Mouse (Mus musculus) gastrocnemius, postnatal 4 days (tissue): Measurements from ENCODE around the gene Prap1. TPM values are rescaled to one million over a fixed set of nuclear protein-coding genes. Genes with fewer than 3 reads are reported as not detected.

Source experiments
- DNase-seq, 2 experiments: peaks; one replicate each; pipeline ENCODE4 v3.0.0; 2021 to 2022; ENCODE audit warnings: low spot score in 2 of 2, mixed read lengths in 2 of 2
- long read RNA-seq, 2 experiments: library from polyadenylated mRNA; stranded (forward); transcript quantifications; one replicate each; pipeline ENCODE4 v2.0.0; 2021
- total RNA-seq, 2 experiments: library from RNA; stranded (reverse); gene quantifications; 2 replicates each; pipeline ENCODE4 v1.2.3; 2021

The Prap1 gene
- total RNA-seq = not detected
- long read RNA-seq, experiment 1 = 0 reads
- long read RNA-seq, experiment 2 = 0 reads

GRCm38 (mm10) chr7:140092924-140093528, at the start of gene Prap1:
Gene Prap1 (plus strand): TSS chr7:140093395.
- no peak for DNase-seq

GRCm38 (mm10) chr7:140045546-140045945, 47.6 kb upstream of the Prap1 start:
- no peak for DNase-seq

GRCm38 (mm10) chr7:140047811-140048311, 45.3 kb upstream of the Prap1 start:
- no peak for DNase-seq

- no peak for DNase-seq
Observed at GRCm38 (mm10) chr7:140048361-140049114, 44.7 kb upstream of the Prap1 start, which contains the start of gene Msx3. Gene Msx3 (minus strand): TSS chr7:140049089.

- DNase-seq = peak in 1 of 2 experiments; percentile 29
Observed at GRCm38 (mm10) chr7:140049115-140049689, 44.0 kb upstream of the Prap1 start.

- no peak for DNase-seq
Observed at GRCm38 (mm10) chr7:140054124-140054523, 39.1 kb upstream of the Prap1 start.

GRCm38 (mm10) chr7:140057413-140058407, 35.5 kb upstream of the Prap1 start:
- peak in 1 of 2 experiments; percentile 22 for DNase-seq

- no peak for DNase-seq
Observed at GRCm38 (mm10) chr7:140058528-140058927, 34.7 kb upstream of the Prap1 start.

GRCm38 (mm10) chr7:140059601-140060000, 33.6 kb upstream of the Prap1 start:
- no peak for DNase-seq

GRCm38 (mm10) chr7:140060936-140061831, 32.0 kb upstream of the Prap1 start:
- no peak for DNase-seq

GRCm38 (mm10) chr7:140061832-140062130, 31.4 kb upstream of the Prap1 start:
- DNase-seq = no peak

- DNase-seq = no peak
Observed at GRCm38 (mm10) chr7:140062307-140062706, 30.9 kb upstream of the Prap1 start.

GRCm38 (mm10) chr7:140063092-140063491, 30.1 kb upstream of the Prap1 start:
- DNase-seq = peak; percentile 31 to 59

- no peak for DNase-seq
Observed at GRCm38 (mm10) chr7:140067397-140067796, 25.8 kb upstream of the Prap1 start.

- no peak for DNase-seq
Observed at GRCm38 (mm10) chr7:140070042-140070711, 23.0 kb upstream of the Prap1 start.

GRCm38 (mm10) chr7:140077698-140078097, 15.5 kb upstream of the Prap1 start:
- DNase-seq = no peak

- peak in 1 of 2 experiments; percentile 40 for DNase-seq
Observed at GRCm38 (mm10) chr7:140078711-140079110, 14.5 kb upstream of the Prap1 start.

- DNase-seq = peak in 1 of 2 experiments; percentile 37
Observed at GRCm38 (mm10) chr7:140080503-140081156, 12.6 kb upstream of the Prap1 start.
